Mouse (Mus musculus): ENCODE data around the gene Wdr72.

DNA sequence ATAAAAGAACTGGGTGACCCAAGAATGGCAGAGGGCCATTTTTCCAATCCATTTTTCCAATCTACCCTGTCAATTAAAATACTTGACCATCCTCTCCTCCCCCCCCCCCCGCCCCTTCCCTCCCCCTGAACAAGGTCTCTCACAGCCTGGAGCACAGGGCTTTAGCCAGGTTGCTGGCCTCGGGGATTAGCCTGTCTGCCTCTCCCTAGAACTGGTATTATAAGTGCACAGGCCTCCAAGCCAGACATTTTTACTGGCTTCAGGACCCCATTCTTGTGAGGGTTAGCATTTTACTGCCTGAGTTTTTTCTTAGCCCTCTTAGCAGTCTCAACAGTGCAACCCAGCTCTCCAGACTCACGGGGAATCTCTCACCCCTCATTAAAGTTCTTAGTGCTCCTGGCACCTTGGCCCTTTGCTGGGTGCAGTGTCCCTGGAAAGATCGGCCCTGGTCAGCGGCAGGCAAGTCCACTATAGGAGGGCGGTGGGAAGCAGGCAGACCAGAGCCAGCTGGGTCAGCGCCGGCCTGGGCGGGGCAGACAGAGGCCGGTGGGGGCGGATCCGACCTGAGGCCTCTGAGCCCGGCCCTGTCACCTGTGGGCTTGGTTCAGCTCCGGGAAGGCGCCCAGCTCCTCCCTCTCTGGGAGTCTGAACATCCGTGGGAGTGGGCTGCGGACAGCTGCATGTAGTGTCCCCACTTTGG lies at the start of gene Wdr72:
- no peak for TF ChIP-seq CTCF (IDR thresholded peaks at IDR 0.05)
- no peak for TF ChIP-seq POLR2A (IDR thresholded peaks at IDR 0.05; ENCODE audit: insufficient read depth, low read depth, low read length)

All from heart, adult 2 months (tissue).